Mouse (Mus musculus) neural tube, embryonic 11.5 days (tissue): ENCODE measurements around the gene Ube2n. TPM values are rescaled to one million over a fixed set of nuclear protein-coding genes. Genes with fewer than 3 reads are reported as not detected.
"Not testable (repeated sequence)": the region's sequence is repeated elsewhere in the genome, so short reads cannot be mapped to it uniquely, and the experiment has no call there.

ENCODE experiments used
- ATAC-seq: fragments of 200-750 bp; cut with Nextera tagmentation; 2 replicates; pipeline ENCODE4 v1.8.0; 2017; ENCODE audit warnings: moderate number of reproducible peaks, mild to moderate bottlenecking, moderate TSS enrichment, moderate library complexity; ENCODE audit not compliant: insufficient read depth, low FRiP score, low TSS enrichment
- DNase-seq: peaks from one replicate; pipeline ENCODE4 v3.0.0-alpha.2; 2015; ENCODE audit warnings: low spot score
- H3K27ac ChIP-seq: fragments of 300-500 bp; sonication (generic); 2 replicates; pipeline ENCODE4 v1.5.1; 2014; ENCODE audit warnings: low read depth, mild to moderate bottlenecking, low read length
- H3K27me3 ChIP-seq: fragments of 300-500 bp; sonication (generic); 2 replicates; pipeline ENCODE4 v1.6.1; 2014; ENCODE audit warnings: mild to moderate bottlenecking, low read length, mixed read lengths; ENCODE audit not compliant: control insufficient read depth, insufficient read depth
- H3K36me3 ChIP-seq: fragments of 300-500 bp; sonication (generic); 2 replicates; pipeline ENCODE4 v1.6.1; 2014; ENCODE audit warnings: mild to moderate bottlenecking, low read length, moderate library complexity, mixed read lengths; ENCODE audit not compliant: control insufficient read depth, insufficient read depth
- H3K4me1 ChIP-seq: fragments of 300-500 bp; sonication (generic); 2 replicates; pipeline ENCODE4 v1.6.1; 2014; ENCODE audit warnings: low read length, mixed read lengths; ENCODE audit not compliant: control insufficient read depth, insufficient read depth
- H3K4me2 ChIP-seq: fragments of 300-500 bp; sonication (generic); 2 replicates; pipeline ENCODE4 v1.6.1; 2014; ENCODE audit warnings: low read depth, mild to moderate bottlenecking, moderate library complexity
- H3K4me3 ChIP-seq: fragments of 300-500 bp; sonication (generic); 2 replicates; pipeline ENCODE4 v1.5.1; 2014; ENCODE audit warnings: low read depth, low read length
- H3K9ac ChIP-seq: fragments of 300-500 bp; sonication (generic); 2 replicates; pipeline ENCODE4 v1.6.1; 2014; ENCODE audit warnings: mild to moderate bottlenecking, low read length
- H3K9me3 ChIP-seq: fragments of 300-500 bp; sonication (generic); 2 replicates; pipeline ENCODE4 v1.6.1; 2016; ENCODE audit warnings: low read length; ENCODE audit not compliant: control insufficient read depth
- WGBS: fragments of 180-500 bp; shearing (Covaris S2); extraction: QIAGEN DNeasy Blood & Tissue Kit; methylation state at CpG from one replicate; pipeline ENCODE4 v1.1.7; 2014; 5-methylcytosine and 5-hydroxymethylcytosine counted together
- polyA plus RNA-seq: library from polyadenylated mRNA; unstranded; fragments of >200 nt; fragmentation: Nextera tagmentation; extraction: Ambion mirVana; gene quantifications from 2 replicates; pipeline ENCODE4 v1.2.1, GENCODE M21; 2014

Ube2n gene
- polyA plus RNA-seq, 1 experiment from 2014 or later, result 477 TPM

GRCm38 (mm10) chr10:95545051-95545450, 30.1 kb downstream of the Ube2n start:
- Histone ChIP-seq H3K4me3 (no peak overlapping the region), H3K9ac (no peak overlapping the region), H3K4me1 (no peaks in the 10 kb centered on the region), H3K36me3 (0 out of 2 replicates have a peak, but pooled peaks cover 7% of the 10 kb centered on the region), H3K27ac (no peak overlapping the region), H3K9me3 (no peaks in the 10 kb centered on the region), H3K4me2 (no peak overlapping the region), H3K27me3 (no peaks in the 10 kb centered on the region)
- DNase-seq (no peak), ATAC-seq (no peak)
- 77% methylated on average over 4 of the region's 4 CpGs for WGBS

GRCm38 (mm10) chr10:95546178-95546577, 31.2 kb downstream of the Ube2n start:
- DNase-seq, result no peak
- no peak for ATAC-seq

GRCm38 (mm10) chr10:95548154-95548826, 33.3 kb downstream of the Ube2n start:
- Histone ChIP-seq H3K27ac (no peak overlapping the region), H3K9me3 (no peaks in the 10 kb centered on the region), H3K4me1 (no peaks in the 10 kb centered on the region), H3K4me2 (no peak overlapping the region), H3K9ac (no peak overlapping the region), H3K4me3 (no peak overlapping the region), H3K36me3 (0 out of 2 replicates have a peak, but pooled peaks cover 5% of the 10 kb centered on the region), H3K27me3 (no peaks in the 10 kb centered on the region)
- 87% methylated on average over 11 of the region's 11 CpGs for WGBS
- no peak for DNase-seq
- ATAC-seq, result no peak

More at GRCm38 (mm10) chr10:95546178-95546577, 31.2 kb downstream of the Ube2n start:
- Histone ChIP-seq H3K36me3 (0 out of 2 replicates have a peak, but pooled peaks cover 7% of the 10 kb centered on the region), H3K4me2 (no peak overlapping the region), H3K4me1 (no peaks in the 10 kb centered on the region), H3K27me3 (no peaks in the 10 kb centered on the region), H3K9ac (no peak overlapping the region), H3K27ac (no peak overlapping the region), H3K4me3 (no peak overlapping the region), H3K9me3 (no peaks in the 10 kb centered on the region)
- 90% methylated on average over 2 of the region's 2 CpGs for WGBS

- not testable (repeated sequence) for H3K36me3 ChIP-seq, H3K4me3 ChIP-seq
Measured at GRCm38 (mm10) chr10:95549080-95549479, 34.1 kb downstream of the Ube2n start.

GRCm38 (mm10) chr10:95550506-95550905, 35.6 kb downstream of the Ube2n start:
- no peak overlapping the region for H3K9ac ChIP-seq
- H3K27ac ChIP-seq, result no peak overlapping the region
- H3K36me3 ChIP-seq, result 0 out of 2 replicates have a peak, but pooled peaks cover 5% of the 10 kb centered on the region
- no peaks in the 10 kb centered on the region for H3K4me1 ChIP-seq
- DNase-seq, result no peak
- H3K27me3 ChIP-seq, result no peaks in the 10 kb centered on the region
- H3K4me3 ChIP-seq, result no peak overlapping the region
- WGBS, result 73% methylated on average over 1 of the region's 1 CpGs
- no peak overlapping the region for H3K4me2 ChIP-seq
- no peaks in the 10 kb centered on the region for H3K9me3 ChIP-seq
- ATAC-seq, result no peak

More at GRCm38 (mm10) chr10:95549080-95549479, 34.1 kb downstream of the Ube2n start:
- not testable (repeated sequence) for H3K4me2 ChIP-seq, H3K27ac ChIP-seq, H3K4me1 ChIP-seq, H3K9ac ChIP-seq, DNase-seq, ATAC-seq, H3K9me3 ChIP-seq, H3K27me3 ChIP-seq
- WGBS, result 71% methylated on average over 5 of the region's 5 CpGs

GRCm38 (mm10) chr10:95551752-95552151, 36.8 kb downstream of the Ube2n start:
- Histone ChIP-seq H3K27ac (no peak overlapping the region), H3K9ac (no peak overlapping the region), H3K9me3 (no peaks in the 10 kb centered on the region), H3K4me3 (no peak overlapping the region), H3K4me1 (no peaks in the 10 kb centered on the region), H3K27me3 (no peaks in the 10 kb centered on the region), H3K36me3 (0 out of 2 replicates have a peak, but pooled peaks cover 3% of the 10 kb centered on the region), H3K4me2 (no peak overlapping the region)
- ATAC-seq (no peak), DNase-seq (no peak)

GRCm38 (mm10) chr10:95552326-95552725, 37.4 kb downstream of the Ube2n start:
- no peak overlapping the region for H3K27ac ChIP-seq
- H3K27me3 ChIP-seq, result no peaks in the 10 kb centered on the region
- no peak for ATAC-seq
- no peak overlapping the region for H3K4me3 ChIP-seq
- H3K4me1 ChIP-seq, result no peaks in the 10 kb centered on the region
- H3K9ac ChIP-seq, result no peak overlapping the region
- H3K36me3 ChIP-seq, result 0 out of 2 replicates have a peak, but pooled peaks cover 3% of the 10 kb centered on the region
- no peak overlapping the region for H3K4me2 ChIP-seq
- no peak for DNase-seq
- 69% methylated on average over 3 of the region's 3 CpGs for WGBS
- no peaks in the 10 kb centered on the region for H3K9me3 ChIP-seq

- no peaks in the 10 kb centered on the region for H3K36me3 ChIP-seq
- no peaks in the 10 kb centered on the region for H3K4me1 ChIP-seq
- ATAC-seq (no peak), DNase-seq (no peak)
- H3K27me3 ChIP-seq, result no peaks in the 10 kb centered on the region
- H3K27ac ChIP-seq, result no peak overlapping the region
- H3K9ac ChIP-seq, result no peak overlapping the region
- H3K4me3 ChIP-seq, result no peak overlapping the region
- H3K4me2 ChIP-seq, result no peak overlapping the region
- WGBS, result 89% methylated on average over 11 of the region's 11 CpGs
- H3K9me3 ChIP-seq, result no peaks in the 10 kb centered on the region
Measured at GRCm38 (mm10) chr10:95555866-95556265, 40.9 kb downstream of the Ube2n start.

- Histone ChIP-seq H3K9me3 (no peaks in the 10 kb centered on the region), H3K27me3 (no peaks in the 10 kb centered on the region), H3K4me3 (no peak overlapping the region), H3K4me2 (no peak overlapping the region), H3K36me3 (no peaks in the 10 kb centered on the region), H3K4me1 (peaks cover 6% of the 10 kb centered on the region; the same call in 1 of the 2 replicates), H3K27ac (no peak overlapping the region), H3K9ac (no peak overlapping the region)
- ATAC-seq (peak; percentile 31; the same call in 1 of the 2 replicates), DNase-seq (peak; percentile 28)
- WGBS, result 86% methylated on average over 5 of the region's 5 CpGs
Measured at GRCm38 (mm10) chr10:95557337-95557828, 42.4 kb downstream of the Ube2n start.
